Mouse (Mus musculus): Measurements from ENCODE around the gene 3300002I08Rik.
"Not testable (repeated sequence)": the region's sequence is repeated elsewhere in the genome, so short reads cannot be mapped to it uniquely, and the experiment has no call there.

3300002I08Rik gene

DNA sequence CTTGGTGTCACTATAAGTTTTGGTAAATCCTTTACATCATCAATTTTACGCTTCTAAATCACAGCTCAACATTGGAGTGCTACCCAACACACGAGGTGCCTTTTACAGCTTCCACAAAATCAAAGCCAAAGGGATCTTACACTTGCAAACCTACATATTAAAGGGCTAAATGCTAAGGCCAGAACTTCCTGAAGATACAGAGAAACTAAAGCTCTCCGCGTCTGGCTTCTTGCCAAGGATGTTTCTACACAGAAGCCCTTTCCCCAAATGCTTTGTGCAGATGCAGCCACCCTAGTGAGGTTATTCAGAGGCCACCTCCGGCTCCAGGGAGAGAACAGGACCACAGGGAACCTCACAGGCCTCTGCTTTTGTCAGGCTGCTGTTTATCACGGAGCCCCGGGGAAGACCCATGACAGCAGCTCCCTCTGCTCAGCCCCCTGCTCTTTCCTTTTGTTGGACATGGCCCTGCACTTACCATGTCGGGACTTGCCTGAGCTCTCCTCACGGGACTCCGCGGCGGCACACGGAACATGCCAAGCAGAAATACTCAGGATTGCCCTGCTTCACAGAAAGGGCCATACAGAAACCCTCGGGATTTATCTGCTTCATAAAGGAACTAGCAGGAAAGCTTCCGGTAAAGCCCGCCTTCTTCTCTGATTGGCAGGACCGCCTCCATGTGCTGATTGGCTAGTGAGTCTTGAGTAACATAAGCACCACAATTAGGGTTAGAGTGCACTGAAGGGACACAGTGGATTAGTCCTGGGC is at the start of gene 3300002I08Rik:
Gene 3300002I08Rik, minus strand, starts transcription at position 653 of the 765 bp plus-strand sequence.
- DNase-seq (ENCODE audit: low read depth) = not testable (repeated sequence)

- not testable (repeated sequence) for DNase-seq (ENCODE audit: low read depth)
Observed at GRCm38 (mm10) chr2:150412146-150412545, 49.6 kb upstream of the 3300002I08Rik start.

- DNase-seq (ENCODE audit: low read depth) = no peak
Observed at GRCm38 (mm10) chr2:150390198-150390597, 27.6 kb upstream of the 3300002I08Rik start.

- not testable (repeated sequence) for DNase-seq (ENCODE audit: low read depth)
Observed at GRCm38 (mm10) chr2:150385553-150386106, 23.1 kb upstream of the 3300002I08Rik start.

- no peak for DNase-seq (ENCODE audit: low read depth)
Observed at GRCm38 (mm10) chr2:150362878-150363229, 289 bp upstream of the 3300002I08Rik start.

DNA sequence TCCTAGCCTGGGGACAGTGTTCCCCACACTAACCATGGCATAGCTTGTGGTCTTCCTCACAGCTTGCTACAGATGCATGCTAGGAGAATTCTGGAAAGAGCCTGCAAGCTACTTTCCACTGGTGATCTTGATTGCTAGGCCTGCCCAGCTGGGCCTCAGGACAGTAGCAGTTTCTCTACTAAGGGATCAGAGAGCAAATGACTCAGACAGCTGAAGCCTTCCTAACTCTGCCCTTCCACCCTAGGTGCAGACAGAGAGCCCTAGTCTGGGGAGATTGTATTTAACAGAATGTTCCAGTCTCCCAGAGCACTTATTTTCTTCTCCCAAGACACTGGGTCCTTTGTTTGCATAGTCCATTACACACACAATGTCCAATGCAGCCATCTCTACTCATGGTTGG is 5.4 kb downstream of the 3300002I08Rik start:
- DNase-seq (ENCODE audit: low read depth) = not testable (repeated sequence)

DNA sequence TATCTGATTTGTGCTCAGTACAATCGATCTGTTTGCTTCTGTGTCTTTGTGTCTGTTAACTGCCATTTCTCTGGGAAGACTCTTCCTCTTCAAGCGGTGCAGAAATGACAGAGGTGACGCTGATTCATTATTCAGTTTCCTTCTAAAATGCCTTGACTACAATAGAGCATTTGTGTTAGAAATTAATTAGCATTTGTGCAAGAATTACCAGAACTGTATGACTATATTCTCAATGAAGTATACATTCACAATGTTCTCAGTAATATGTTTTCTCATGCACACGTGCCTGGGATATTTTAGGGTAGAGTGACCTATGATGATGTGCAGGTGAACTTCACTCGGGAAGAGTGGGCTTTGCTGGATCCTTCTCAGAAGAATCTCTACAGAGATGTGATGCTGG is 39.2 kb downstream of the 3300002I08Rik start, which contains the start of gene Gm10130:
Gene Gm10130, plus strand, starts transcription at position 301 of the 400 bp plus-strand sequence.
- no peak for DNase-seq (ENCODE audit: low read depth)

GRCm38 (mm10) chr2:150318973-150319372 is 43.6 kb downstream of the 3300002I08Rik start:
- peak; percentile 14 for DNase-seq (ENCODE audit: low read depth)

- DNase-seq (ENCODE audit: low read depth) = no peak
Observed at GRCm38 (mm10) chr2:150316140-150316539, 46.4 kb downstream of the 3300002I08Rik start.

- peak; percentile 96 for DNase-seq (ENCODE audit: low read depth)
Observed at GRCm38 (mm10) chr2:150310952-150311884, 51.3 kb downstream of the 3300002I08Rik start.

- DNase-seq (ENCODE audit: low read depth) = peak; percentile 25
Observed at GRCm38 (mm10) chr2:150307183-150307773, 55.3 kb downstream of the 3300002I08Rik start.

DNA sequence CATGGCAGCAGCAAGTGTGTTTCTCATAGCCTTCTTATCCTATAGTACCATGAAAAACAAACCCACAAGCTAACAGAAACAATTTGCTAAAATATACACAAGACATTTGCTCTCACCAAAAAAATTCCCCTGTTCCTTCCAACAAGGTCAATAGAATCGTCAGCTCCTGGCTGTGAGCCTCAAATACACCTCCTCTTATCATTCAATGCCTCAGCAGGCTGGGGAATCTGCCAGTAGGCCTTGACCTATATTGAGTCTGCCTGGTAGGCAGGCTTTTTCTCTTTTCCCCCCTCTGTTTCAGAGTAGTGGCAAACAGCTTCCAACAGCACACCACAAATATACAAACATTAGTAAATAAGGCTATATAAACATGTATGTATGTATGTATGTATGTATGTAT is 63.5 kb downstream of the 3300002I08Rik start:
- no peak for DNase-seq (ENCODE audit: low read depth)

DNA sequence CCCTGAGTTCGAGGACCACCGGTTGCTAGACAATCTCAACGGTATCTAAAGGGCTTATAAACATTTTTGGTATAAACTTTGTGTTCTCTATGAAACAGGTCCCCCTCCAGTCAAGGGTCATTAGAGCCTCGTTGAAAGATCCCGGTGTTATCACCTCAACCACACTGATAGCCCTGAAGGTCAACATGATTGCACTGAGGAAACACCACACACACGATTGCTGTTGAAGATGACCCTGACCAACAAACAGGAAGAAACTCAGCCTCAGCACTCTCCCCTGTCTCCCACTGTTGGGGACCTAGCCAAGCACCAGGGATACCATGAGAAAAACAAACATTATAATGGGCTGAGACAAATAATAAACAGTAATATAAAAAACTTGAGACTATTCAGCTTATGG is 68.9 kb downstream of the 3300002I08Rik start:
- no peak for DNase-seq (ENCODE audit: low read depth)

All from 416B (cell line).